Mouse (Mus musculus) thymus, postnatal 10 days (tissue): ENCODE results near the gene Fkbp6.
"Not testable (repeated sequence)": the region's sequence is repeated elsewhere in the genome, so short reads cannot be mapped to it uniquely, and the experiment has no call there.

Source experiments
- DNase-seq, 2 experiments: peaks; one replicate each; pipeline ENCODE4 v3.0.0; 2021; ENCODE audit warnings: low spot score in 2 of 2

Gene Fkbp6

DNA sequence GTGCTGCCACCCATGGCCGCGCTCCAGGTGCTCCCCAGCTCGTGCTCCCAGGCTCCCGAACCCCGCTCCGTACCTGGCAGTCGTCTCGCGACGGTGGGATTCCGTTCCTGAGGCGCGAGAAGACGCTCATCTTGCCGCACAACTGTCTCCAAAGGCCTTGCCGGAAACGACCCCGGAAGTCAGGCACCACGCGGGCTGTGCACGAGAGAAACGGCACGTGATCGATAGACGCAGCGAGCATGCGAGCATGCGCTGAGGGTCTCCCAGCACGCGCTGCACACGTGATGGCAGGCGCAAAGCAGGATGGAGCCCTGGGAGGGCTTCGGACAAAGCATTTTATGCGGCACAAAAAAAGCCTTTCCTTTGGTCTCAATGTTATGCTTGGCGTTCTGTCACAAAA is at the start of gene Fkbp6:
TSS of gene Fkbp6 (minus strand) at position 183 of the 400 bp plus-strand sequence.
- no peak for DNase-seq

DNA sequence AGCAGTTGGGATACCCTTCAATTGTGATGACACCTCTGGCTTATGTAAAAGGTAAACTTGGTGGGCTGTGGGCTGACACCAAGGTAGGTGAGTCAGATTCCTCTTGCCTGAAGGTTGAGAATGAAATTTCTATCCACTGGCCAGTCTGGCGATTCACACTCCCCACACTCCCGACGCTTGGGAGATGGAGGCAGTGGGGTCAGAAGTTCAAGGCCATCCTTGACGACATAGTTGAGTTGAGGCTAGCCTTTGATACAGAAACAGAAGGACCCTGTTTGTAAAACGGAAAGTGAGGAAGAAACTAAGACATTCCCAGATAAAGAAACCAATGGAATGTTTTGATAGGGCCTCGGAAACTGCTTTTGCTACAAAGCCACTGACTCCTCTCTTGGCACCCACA is 49.5 kb upstream of the Fkbp6 start:
- no peak for DNase-seq

DNA sequence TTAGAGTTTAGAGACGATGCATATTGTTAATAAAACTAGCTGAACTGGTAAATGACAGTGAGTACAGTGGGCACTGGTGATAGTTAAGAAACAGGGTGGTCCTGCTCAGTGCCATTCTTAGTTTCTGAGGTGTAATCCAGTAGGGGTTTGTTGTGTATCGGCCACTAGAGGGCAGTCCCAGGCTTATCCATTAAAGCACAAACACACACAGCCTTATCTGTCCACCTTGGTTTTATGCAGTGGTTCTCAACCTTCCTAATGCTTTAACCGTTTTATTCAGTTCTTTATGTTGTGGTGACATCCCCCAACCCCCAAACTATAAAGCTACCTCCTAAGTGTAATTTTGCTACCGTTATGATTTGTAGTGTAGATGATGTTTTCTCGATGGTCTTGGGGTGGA is 46.0 kb upstream of the Fkbp6 start:
- DNase-seq = peak in 1 of 2 experiments; percentile 23

DNA sequence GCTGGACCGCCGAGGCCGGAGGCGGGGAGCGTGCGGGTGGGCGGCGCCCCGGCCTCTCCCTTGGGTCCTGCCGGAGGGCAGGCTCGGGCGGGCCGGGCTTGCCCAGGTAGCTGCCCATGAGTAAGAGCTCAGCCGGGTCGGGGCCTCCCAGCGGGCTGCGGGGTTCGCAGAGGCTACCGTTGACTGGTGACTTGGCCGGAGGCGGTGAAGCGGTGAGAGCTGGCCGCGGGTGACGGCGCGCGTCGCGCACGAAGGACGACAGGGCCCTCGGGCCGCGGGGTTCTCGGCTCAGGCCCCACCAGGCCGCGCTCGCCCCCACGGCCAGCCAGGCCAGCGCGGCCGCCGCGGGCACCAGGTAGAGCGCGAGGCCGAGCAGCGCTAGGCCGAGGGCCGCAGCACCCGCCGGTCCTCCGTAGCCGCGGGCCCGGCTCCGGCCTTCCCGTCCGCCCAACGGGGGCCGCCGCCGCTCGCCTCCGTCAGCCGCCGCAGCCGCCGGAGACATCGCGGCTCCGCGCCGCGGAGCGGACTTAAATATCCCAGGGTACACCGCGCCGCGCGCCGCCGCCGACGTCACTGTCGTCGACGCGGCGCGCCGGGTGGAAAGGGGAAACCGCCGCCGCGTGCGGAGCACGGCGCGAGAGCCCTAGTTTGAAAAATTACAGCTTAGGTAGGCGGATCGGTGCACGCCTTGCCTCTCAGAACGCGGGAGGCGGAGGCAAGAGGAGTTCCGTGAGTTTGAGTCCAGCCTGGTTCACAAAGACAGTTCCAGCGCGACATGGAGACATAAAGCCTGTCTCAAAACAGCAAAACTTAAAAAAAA is 44.4 kb upstream of the Fkbp6 start, which contains the start of gene Pom121:
TSS of gene Pom121 (minus strand) at position 543 of the 820 bp plus-strand sequence.
- peak; percentile 76 to 86 for DNase-seq

DNA sequence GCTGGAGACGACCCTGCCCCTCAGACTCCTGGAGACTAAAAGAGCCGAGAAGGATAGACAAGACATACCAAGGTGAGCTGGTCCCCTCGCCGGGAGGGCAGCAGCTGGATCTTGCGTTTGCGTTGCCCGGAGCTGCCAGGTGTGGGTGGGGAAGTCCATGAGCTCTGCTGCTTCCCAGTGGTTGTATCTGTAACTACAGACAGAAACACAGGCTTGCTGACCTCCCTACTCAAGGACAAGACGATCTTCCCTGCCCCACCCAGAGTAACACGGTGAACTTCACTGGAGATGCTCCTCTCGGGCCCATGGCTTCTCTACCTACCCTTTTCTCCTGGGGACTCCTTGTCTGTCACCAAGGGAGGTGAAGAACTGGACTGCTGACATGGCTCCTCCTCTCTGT is 33.9 kb upstream of the Fkbp6 start:
- DNase-seq = no peak

DNA sequence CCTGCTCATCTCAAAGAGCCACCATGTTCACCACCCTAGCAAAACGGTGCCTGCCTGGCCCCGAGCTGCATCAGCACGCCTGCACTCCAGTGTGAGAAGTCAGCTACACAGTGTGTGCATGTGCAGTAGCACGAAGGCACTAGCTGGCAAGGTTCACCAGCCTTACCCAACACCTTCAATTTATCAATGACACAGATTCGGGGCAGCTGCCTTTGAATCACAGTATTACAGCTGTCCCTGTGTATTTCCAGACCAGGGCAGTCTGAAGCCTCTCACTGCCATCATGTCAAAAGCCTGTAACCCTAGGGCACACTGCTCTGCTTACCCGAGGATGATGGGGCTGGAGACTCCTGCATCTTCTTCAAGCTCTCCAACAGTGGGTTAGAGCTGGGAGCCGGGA is 32.9 kb upstream of the Fkbp6 start:
- no peak for DNase-seq

DNA sequence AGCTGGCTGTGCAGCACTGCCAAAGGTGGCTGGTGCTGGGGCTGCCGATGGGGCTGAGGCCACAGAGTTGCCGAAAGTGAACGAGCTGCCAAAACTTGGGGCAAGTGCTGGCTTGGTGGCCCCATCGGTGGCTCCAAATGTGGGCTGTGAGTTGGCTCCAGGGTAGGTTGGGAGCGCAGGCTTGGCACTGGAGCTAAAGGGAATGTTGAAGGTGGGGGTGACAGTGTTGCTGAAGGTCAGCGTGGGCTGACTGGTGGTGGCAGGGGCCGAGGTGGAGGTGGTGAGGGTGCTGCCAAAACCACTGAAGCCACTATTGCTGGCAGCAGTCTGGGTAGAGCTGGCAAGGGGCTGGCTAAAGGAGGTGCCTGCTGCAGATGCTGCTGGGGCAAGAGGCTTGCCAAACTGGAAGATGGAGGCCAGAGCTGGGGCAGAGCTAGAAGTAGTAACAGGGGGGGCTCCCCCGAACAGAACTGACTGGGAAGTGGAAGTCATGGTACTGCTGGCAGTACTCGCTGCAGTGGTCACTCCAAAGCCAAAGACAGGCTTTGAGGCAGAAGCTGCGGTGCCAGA is 31.6 kb upstream of the Fkbp6 start:
- DNase-seq = no peak

DNA sequence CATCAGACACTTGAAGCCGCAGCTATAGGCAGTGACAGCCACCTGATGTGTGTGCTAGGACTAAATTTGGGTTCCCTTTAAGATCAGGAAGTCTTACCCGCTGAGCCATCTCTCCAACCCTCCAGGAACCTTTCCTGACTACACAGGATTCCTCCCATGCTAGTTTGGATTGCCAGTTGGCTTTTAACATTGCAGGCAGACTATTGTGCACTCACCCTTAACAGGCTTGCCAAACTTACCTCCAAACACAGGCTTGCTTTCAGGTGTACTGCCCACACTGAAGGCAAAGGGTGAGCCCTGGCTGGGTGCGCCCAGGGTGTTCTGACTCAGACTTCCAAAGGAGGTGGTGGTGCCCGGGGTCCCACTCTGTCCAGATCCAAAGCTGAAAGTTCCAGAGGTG is 30.8 kb upstream of the Fkbp6 start:
- DNase-seq = no peak

DNA sequence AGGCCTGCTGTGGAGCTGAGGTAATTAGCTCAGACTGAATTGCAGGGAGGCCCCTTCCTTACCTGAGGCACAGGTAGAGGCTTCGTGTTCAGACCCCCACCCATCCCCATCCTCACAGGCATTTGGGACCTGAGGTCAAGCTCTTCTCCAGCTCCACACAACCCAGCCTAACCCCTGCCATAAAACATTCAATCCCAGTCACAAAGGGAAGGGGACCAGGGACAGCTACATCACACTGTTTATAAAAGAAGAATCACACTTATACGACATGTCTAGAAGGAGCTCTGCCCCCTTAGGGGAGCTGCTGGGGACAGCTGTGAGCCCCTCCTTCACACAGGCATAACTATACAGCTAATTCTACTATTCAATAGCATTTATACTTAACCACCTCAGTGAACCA is 26.5 kb upstream of the Fkbp6 start:
- DNase-seq = no peak

DNA sequence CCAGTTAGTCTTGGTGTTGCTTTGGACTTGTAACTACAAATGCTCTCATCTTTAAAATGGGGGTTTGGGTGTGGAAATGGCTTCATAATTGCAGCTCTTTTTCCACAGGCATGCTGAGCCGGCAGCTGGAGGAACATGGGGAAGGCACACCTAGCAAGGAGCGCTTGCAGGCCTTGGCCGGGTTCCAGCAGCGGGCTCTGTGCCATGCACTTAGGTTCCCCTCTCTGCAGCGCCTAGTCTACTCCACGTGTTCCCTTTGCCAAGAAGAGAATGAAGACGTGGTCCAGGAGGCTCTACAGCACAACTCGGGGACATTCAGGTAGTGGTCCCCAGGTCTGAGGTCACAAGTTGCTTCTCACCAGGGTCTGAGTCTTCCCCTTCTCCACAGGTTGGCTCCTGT is 25.3 kb upstream of the Fkbp6 start:
- DNase-seq = no peak

DNA sequence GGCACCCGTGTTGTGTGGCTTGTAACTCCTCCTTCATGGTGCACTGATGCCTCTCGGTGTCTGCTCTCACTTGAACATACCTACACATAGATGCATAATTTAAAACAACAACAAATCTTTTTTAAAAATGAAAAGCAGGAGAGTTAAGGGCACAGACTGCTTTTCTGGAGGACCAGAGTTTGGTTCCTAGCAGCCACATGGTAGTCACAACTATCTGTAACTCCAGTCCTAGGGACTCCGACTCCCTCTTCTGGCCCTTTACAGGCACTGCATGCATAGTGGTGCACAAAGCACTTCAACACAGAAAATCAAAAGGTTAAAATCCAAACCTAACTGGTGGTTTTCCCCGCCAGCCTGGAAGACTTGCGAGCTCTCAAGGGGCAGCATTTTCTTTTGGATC is 23.8 kb upstream of the Fkbp6 start:
- DNase-seq = no peak

DNA sequence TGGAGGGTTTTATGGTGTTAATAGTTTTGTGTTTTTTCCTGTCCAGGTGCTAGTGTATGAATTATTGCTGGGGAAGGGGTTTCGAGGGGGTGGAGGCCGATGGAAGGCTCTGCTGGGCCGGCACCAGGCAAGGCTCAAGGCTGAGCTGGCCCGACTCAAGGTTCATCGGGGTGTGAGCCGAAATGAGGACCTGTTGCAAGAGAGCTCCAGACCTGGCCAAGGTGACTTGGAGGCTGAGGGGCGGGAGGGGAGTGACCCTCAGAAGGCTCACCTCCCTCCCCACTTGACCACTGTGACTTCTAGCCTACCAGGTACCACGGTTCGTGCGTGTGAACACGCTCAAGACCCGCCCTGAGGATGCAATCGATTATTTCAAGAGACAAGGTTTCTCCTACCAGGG is 21.4 kb upstream of the Fkbp6 start:
- no peak for DNase-seq

DNA sequence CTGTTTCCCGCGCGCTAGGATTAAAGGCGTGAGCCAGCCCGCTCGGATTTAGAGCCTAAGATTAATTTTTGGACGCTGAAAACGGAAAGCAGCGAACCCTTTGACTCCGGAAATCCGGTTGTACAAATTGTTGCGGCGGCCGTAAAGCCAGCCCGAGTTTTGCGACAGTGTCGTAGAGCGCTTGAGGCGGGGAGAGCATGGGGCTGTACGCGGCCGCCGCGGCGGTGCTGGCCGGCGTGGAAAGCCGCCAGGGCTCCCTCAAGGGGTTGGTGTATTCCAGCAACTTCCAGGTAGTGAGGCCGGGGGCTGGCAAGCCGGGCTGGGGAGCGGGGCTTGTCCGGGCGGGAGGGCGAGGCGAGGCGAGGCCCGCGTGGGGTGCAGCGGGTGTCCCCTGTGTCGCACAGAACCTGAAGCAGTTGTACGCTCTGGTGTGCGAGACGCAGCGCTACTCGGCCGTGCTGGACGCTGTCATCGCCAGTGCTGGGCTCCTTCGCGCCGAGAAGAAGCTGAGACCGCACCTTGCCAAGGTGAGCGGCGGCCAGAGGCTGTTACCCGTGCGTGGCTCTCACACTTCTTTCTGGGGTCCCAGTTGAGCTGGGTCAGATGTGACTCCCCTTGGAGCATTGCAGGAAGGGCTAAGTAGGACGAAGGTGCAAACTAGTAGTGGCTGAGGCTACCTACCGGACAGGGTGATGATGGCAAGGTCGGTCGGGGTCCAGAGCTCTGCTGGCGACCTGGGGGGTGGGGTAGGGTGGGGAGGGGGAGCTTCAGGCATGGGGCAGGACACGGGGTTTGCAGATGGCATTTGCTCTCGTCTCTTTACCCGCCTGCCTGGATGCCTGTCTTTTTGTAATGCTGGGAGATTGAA is 20.2 kb upstream of the Fkbp6 start, which contains the start of gene Nsun5:
TSS of gene Nsun5 (plus strand) at position 167 of the 868 bp plus-strand sequence.
- DNase-seq = peak; percentile 93 to 95

DNA sequence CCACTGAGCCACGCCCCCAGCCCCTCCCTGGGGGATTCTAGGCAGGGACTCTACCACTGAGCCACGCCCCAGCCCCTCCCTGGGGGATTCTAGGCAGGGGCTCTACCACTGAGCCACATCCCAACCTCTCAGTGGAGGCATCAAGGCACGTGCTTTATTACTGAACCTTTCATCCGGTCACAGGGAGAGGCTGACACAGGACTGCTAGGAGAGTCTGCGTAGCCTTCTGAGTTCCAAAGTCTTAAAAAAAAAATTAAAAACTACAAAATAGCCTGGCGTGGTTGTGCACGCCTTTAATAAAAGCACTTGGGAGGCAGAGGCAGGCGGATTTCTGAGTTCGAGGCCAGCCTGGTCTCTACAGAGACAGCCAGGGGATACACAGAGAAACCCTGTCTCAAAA is 19.4 kb upstream of the Fkbp6 start:
- DNase-seq = not testable (repeated sequence)

DNA sequence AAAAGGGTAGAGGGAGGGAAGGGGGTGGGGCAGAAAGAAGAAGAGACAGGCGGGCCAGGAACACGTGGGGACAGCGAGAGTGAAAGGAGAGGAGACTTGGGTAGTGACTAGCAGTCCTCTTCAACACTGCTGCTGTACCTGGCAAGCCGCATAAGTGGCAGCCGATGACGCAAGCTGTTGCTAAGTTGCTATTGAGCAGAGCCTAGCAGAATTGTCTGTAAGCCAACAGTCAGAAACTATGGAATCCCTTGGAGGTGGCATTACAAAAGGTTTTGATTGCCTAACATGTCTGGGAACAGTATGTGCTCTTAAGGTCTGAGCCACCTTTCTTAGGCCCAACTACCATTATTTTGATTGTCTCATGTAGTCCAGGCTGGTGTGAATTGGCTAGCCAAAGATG is 18.5 kb upstream of the Fkbp6 start:
- DNase-seq = no peak

DNA sequence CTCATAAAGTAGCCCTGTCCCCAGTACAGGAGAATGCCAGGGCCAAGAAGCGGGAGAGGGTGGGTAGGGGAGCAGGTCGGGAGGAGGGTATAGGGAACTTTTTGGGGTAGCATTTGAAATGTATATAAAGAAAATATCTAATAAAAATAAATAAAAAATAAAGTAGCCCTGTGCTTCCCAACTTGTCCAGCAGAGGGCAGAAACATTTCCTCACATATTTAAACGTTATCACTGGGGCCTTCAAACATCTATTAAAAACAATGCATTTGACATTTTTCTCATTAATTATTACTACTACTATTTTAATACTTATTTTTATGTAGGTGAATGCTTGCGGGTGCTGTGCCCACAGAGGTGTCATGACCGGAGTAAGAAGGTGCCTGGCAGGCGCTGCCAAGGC is 18.0 kb upstream of the Fkbp6 start:
- no peak for DNase-seq

DNA sequence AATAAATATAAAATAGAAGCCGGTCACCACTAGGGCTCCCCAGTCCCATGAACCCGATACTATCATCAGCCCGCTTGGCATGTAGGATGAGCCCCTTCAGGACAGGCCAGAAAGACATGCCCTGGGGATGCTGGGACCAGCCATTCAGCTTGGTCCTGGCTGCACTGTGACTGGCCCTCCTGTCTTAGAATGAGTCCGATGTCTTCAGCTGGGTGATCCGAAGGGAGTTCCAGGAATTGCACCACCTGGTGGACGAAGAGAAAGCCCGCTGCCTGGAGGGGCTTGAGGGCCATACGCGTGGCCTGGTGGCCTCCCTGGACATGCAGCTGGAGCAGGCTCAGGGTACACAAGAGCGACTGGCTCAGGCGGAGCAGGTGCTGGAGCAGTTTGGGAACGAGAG is 13.7 kb upstream of the Fkbp6 start:
- no peak for DNase-seq

DNA sequence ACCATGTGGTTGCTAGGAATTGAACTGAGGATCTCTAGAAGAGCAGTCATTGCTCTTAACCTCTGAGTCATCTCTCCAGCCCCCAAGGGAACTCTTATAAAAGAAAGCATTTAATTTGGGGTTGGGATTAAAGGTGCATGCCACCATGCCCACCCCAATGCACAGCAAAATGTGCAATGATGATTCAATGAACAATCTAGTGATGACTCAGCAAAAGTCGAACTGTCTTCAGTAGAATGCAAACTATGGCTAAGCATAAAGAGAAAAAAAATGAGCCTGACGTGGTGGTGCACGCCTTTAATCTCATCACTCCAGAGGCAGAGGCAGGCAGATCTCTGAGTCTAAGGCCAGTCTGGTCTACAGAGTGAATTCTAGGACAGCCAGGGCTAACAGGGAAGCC is 12.7 kb upstream of the Fkbp6 start:
- DNase-seq = no peak

DNA sequence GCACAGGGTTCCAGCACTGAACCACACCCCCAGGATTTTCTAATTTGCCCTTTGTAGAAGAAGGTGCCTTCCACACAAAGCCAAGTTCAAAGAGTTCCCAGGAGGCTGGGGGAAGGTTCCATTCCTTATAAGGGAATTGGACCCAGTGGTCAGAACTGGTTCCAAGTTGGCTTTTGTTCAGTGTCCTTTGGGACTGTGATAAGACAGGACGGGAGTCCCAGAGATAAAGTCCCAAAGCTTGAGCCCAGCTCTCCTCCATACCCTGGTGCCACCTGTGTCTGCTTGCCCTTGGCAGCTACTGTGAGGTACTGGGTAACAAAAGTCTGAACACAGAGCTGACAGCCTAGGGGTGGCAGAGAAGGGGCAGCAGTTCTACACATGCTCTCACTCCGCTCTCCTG is 9.9 kb upstream of the Fkbp6 start:
- DNase-seq = no peak

DNA sequence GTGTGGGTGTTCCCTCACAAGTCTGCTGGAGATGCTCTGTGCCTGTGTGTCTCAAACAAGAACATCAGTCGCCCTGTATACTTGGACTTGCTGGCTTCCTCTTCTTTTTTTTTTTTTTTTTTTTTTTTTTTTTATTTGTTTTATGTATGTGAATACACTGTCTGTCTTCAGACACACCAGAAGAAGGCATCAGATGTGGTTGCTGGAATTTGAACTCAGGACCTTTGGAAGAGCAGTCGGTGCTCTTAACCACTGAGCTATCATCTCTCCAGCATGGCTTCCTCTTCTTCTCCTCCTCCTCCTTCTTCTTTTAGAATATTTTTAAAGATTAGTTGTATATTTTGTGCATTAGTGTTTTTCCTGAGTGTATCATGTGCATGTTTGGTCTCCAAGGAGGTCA is 7.7 kb upstream of the Fkbp6 start:
- peak; percentile 53 to 63 for DNase-seq

DNA sequence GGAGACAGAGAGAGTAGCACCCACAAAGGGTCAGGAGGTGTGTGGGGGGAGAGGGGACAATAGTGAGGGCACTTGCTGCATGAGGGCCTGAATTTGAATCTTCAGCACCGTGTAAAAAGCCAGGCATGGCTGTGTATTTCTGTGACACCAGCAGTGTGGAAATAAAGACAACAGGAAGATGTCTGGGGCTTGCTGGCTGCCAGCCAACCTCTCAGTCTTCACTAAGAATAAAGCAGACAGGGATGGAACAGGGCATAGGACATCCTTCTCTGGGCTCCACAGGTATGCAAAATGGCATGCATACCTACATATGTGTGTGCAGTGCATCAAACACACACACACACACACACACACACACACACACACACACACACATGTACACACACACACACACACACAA is 6.2 kb upstream of the Fkbp6 start:
- DNase-seq = no peak

DNA sequence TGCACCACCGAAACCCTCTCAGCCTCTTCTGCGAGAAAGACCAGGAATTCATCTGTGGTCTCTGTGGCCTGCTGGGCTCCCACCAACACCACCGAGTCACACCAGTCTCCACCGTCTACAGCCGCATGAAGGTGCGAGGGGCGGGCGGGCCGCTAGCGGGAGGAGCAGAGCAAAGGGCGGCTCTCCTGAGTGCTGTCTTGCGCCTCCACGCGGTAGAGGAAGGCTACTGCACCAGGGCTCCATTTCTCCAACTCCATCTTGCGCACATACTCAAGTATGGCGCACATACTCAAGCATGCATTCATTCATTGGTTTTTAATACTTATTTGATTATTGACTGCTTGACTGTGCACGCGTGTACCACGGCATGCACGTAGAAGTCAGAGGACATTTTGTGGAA is 3.7 kb upstream of the Fkbp6 start:
- DNase-seq = no peak

DNA sequence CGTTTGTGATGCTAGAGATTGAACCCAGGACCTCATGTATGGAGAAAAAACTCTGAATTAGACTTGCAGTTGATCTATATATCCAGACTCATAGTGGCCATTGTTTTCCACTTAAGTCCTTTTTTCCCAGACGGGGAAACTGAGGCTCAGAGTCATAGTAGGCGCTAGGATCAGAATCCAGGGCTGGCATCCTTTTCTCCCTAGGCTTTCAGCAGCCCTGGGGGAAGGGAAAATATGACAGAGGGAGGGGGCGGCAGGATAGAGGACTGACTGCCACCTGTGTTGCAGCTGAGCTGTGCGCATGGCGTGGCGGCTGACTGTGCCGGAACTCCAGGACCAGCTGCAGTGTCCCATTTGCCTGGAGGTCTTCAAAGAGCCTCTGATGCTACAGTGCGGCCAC is 3.2 kb upstream of the Fkbp6 start, which contains the start of gene Trim50:
TSS of gene Trim50 (plus strand) at position 301 of the 400 bp plus-strand sequence.
- DNase-seq = no peak
